Mouse (Mus musculus): ENCODE results near the gene Fam3c.

DNA sequence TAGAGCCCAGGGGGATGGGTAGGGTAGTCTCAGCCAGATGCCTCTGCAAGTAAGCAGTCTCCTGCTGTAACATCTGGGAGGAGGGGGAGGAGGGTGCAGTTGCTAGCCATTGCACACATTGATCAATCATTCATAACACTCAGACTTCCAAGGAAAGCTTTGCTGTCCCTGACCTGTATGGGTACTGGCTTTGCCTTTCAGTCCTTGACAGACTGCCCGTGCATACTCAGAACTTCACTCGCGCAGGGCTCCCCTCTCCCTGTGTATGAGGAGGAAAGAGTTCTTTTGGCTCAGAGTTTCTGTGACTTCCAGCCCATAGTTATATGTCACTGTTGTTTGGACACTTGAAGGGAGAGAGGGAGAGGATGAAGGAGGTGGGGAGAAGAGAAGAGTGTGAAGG, 24.2 kb upstream of the Fam3c start:
- TF ChIP-seq CTCF (IDR thresholded peaks at IDR 0.05; ENCODE audit: low read depth, low read length), result no peak
- no peak for TF ChIP-seq POLR2A (IDR thresholded peaks at IDR 0.05; ENCODE audit: borderline replicate concordance, low read depth, low read length)

Data from bone marrow macrophage, adult 2 months (primary cell).